Mouse (Mus musculus): ENCODE measurements around the gene Sytl1. TPM values are rescaled to one million over a fixed set of nuclear protein-coding genes. Genes with fewer than 3 reads are reported as not detected.
A peak's percentile ranks its signal among the peaks of the same experiment; 100 is the strongest.

Gene Sytl1
- polyA plus RNA-seq, 1 experiment, result 6.0 TPM

- H3K4me1 ChIP-seq, result peaks cover 64% of the 10 kb centered on the region
- TF ChIP-seq FLI1 (IDR thresholded peaks at IDR 0.05; ENCODE audit: low read length) (no peak), GATA1 (IDR thresholded peaks at IDR 0.05; ENCODE audit: borderline replicate concordance, low read length) (no peak)
- H3K4me3 ChIP-seq (replicated peaks), result peak overlapping the region; percentile 78
- no peaks in the 10 kb centered on the region for H3K27me3 ChIP-seq (replicated peaks)
- no peaks in the 10 kb centered on the region for H3K36me3 ChIP-seq (replicated peaks; ENCODE audit: low read length)
- no peaks in the 10 kb centered on the region for H3K9me3 ChIP-seq
These were observed 19.1 kb upstream of the Sytl1 start for GRCm38 (mm10) chr4:133281951-133282481.

GRCm38 (mm10) chr4:133281513-133281912 is 18.6 kb upstream of the Sytl1 start:
- Histone ChIP-seq H3K4me3 (replicated peaks) (peak overlapping the region; percentile 78), H3K27me3 (replicated peaks) (no peaks in the 10 kb centered on the region), H3K4me1 (peaks cover 67% of the 10 kb centered on the region), H3K9me3 (no peaks in the 10 kb centered on the region), H3K36me3 (replicated peaks; ENCODE audit: low read length) (no peaks in the 10 kb centered on the region)
- TF ChIP-seq FLI1 (IDR thresholded peaks at IDR 0.05; ENCODE audit: low read length), result no peak
- no peak for TF ChIP-seq GATA1 (IDR thresholded peaks at IDR 0.05; ENCODE audit: borderline replicate concordance, low read length)

GRCm38 (mm10) chr4:133278482-133278881 is 15.6 kb upstream of the Sytl1 start:
- Histone ChIP-seq H3K36me3 (replicated peaks; ENCODE audit: low read length) (peaks cover 25% of the 10 kb centered on the region), H3K4me3 (replicated peaks) (peak overlapping the region; percentile 97), H3K9me3 (no peaks in the 10 kb centered on the region), H3K4me1 (peaks cover 64% of the 10 kb centered on the region), H3K27me3 (replicated peaks) (no peaks in the 10 kb centered on the region)
- TF ChIP-seq GATA1 (IDR thresholded peaks at IDR 0.05; ENCODE audit: borderline replicate concordance, low read length), result no peak
- no peak for TF ChIP-seq FLI1 (IDR thresholded peaks at IDR 0.05; ENCODE audit: low read length)

DNA sequence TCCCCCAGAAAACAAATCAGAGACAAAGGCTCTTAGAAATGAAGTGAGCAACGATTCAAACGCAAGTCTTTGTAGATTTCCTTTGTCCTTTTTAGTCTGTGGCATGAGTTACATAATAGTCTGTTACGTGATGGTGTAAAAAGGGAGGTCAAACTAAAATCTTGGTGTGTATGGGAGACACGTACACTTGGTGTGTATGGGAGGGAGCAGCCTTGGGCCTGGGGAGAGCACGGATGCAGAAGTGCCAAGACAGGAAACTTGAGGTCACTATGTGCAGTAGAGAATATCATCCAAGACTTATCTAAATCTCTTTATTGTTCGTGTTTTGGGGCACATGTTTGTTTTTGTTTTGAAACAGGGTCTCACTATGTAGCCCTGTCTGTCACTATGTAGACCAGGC is 15.2 kb upstream of the Sytl1 start:
- H3K9me3 ChIP-seq, result no peaks in the 10 kb centered on the region
- H3K27me3 ChIP-seq (replicated peaks), result no peaks in the 10 kb centered on the region
- H3K36me3 ChIP-seq (replicated peaks; ENCODE audit: low read length), result peaks cover 27% of the 10 kb centered on the region
- peak overlapping the region; percentile 97 for H3K4me3 ChIP-seq (replicated peaks)
- TF ChIP-seq GATA1 (IDR thresholded peaks at IDR 0.05; ENCODE audit: borderline replicate concordance, low read length) (no peak), FLI1 (IDR thresholded peaks at IDR 0.05; ENCODE audit: low read length) (no peak)
- peaks cover 61% of the 10 kb centered on the region for H3K4me1 ChIP-seq

DNA sequence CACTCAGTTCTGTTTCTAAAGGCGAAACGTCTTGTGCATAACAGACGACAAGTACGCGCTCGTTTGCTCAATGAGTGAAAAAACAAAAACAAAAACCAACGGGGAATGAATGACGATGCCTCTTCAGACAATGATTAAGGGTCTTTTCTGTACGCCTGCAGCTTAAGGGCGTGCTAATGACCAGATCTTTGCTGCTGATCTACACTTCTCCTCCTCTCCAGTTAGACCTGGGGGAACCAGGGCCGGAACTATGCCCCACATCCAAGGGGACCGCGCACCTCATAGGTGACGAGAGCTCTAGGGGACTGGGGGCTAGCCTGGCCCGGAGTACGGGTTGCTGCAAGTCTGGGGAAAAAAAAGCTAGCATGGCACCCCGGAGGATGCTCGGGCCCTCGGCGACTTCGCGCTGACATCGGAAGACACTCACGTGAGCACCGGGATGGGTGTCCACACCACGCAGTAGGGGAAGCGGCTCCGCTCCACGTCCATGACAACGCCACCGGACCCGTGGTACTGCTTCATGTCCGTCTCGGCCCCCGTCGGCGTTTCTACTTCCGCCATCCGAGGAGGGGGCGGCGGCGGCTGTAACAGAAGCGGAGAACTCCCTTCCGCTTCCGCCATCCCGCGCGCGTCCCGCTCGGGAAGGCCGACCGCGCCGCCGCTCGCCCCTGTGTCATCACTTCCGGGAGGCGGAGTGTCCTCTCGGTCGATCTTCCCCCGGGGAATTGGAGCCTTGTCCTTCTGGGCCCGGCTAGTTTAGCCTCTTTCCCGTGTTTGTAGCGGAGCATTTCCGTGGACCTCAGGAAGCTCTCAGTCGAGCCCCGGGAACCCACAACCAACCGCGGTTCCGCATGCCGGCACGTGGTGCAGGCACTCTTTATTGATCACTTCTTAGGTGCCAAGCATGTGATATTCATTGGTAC is 14.5 kb upstream of the Sytl1 start, which contains the start of gene Tmem222:
TSS of gene Tmem222 (minus strand) at position 689 of the 923 bp plus-strand sequence.
- TF ChIP-seq FLI1 (IDR thresholded peaks at IDR 0.05; ENCODE audit: low read length) (peak; percentile 65; the same call in 1 of the 2 replicates), GATA1 (IDR thresholded peaks at IDR 0.05; ENCODE audit: borderline replicate concordance, low read length) (no peak)
- Histone ChIP-seq H3K9me3 (no peaks in the 10 kb centered on the region), H3K4me3 (replicated peaks) (peak within 1 kb of the TSS; percentile 97), H3K4me1 (peaks cover 54% of the 10 kb centered on the region), H3K27me3 (replicated peaks) (no peaks in the 10 kb centered on the region), H3K36me3 (replicated peaks; ENCODE audit: low read length) (peaks cover 28% of the 10 kb centered on the region)

DNA sequence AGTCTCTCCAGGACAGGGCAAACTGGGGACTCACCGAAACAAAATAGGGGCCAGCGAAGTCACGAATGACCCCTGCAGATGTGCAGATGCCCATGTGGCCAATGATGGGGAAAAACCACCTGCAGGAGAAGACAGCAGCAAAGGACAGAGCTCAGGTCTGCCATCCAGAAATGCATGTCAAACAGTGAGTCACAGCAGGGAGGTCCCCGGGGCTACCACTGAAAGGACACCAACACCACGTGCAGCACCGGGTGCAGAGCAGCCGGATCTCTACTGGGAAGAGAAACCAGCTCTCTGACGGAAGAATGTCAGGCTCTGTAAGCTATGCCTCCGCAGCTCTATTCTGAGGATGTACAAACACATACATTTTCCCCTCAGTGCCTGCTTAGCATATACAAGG is 8.0 kb upstream of the Sytl1 start:
- Histone ChIP-seq H3K9me3 (no peaks in the 10 kb centered on the region), H3K4me3 (replicated peaks) (no peak overlapping the region), H3K4me1 (peaks cover 31% of the 10 kb centered on the region), H3K36me3 (replicated peaks; ENCODE audit: low read length) (peaks cover 81% of the 10 kb centered on the region), H3K27me3 (replicated peaks) (no peaks in the 10 kb centered on the region)
- TF ChIP-seq FLI1 (IDR thresholded peaks at IDR 0.05; ENCODE audit: low read length), result no peak
- TF ChIP-seq GATA1 (IDR thresholded peaks at IDR 0.05; ENCODE audit: borderline replicate concordance, low read length), result no peak

- H3K27me3 ChIP-seq (replicated peaks), result no peaks in the 10 kb centered on the region
- H3K9me3 ChIP-seq, result no peaks in the 10 kb centered on the region
- peaks cover 80% of the 10 kb centered on the region for H3K36me3 ChIP-seq (replicated peaks; ENCODE audit: low read length)
- peaks cover 27% of the 10 kb centered on the region for H3K4me1 ChIP-seq
- TF ChIP-seq GATA1 (IDR thresholded peaks at IDR 0.05; ENCODE audit: borderline replicate concordance, low read length), result no peak
- no peak for TF ChIP-seq FLI1 (IDR thresholded peaks at IDR 0.05; ENCODE audit: low read length)
- H3K4me3 ChIP-seq (replicated peaks), result no peak overlapping the region
These were observed 6.7 kb upstream of the Sytl1 start for GRCm38 (mm10) chr4:133269596-133269995.

DNA sequence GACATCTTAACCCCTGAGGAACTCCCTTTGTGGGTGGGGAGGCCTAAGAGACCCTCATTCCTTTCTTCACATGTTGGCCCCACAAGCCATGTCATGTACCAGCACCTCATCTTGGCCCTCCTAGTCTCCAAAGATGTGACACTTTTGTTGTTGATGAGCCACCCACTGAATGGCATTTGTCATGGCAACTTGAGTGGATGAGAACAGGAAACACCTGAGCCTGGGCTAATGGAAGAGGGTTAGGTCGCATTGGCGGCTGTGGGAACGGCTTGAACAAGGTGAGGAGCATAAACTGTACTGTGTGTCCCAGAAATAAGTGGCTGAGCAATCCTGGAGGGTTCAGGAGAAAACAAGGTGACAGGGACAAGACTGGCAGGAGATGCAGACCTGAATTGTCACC is 6.0 kb upstream of the Sytl1 start:
- H3K27me3 ChIP-seq (replicated peaks), result no peaks in the 10 kb centered on the region
- no peak overlapping the region for H3K4me3 ChIP-seq (replicated peaks)
- peaks cover 29% of the 10 kb centered on the region for H3K4me1 ChIP-seq
- TF ChIP-seq GATA1 (IDR thresholded peaks at IDR 0.05; ENCODE audit: borderline replicate concordance, low read length), result no peak
- TF ChIP-seq FLI1 (IDR thresholded peaks at IDR 0.05; ENCODE audit: low read length), result no peak
- peaks cover 75% of the 10 kb centered on the region for H3K36me3 ChIP-seq (replicated peaks; ENCODE audit: low read length)
- H3K9me3 ChIP-seq, result no peaks in the 10 kb centered on the region

DNA sequence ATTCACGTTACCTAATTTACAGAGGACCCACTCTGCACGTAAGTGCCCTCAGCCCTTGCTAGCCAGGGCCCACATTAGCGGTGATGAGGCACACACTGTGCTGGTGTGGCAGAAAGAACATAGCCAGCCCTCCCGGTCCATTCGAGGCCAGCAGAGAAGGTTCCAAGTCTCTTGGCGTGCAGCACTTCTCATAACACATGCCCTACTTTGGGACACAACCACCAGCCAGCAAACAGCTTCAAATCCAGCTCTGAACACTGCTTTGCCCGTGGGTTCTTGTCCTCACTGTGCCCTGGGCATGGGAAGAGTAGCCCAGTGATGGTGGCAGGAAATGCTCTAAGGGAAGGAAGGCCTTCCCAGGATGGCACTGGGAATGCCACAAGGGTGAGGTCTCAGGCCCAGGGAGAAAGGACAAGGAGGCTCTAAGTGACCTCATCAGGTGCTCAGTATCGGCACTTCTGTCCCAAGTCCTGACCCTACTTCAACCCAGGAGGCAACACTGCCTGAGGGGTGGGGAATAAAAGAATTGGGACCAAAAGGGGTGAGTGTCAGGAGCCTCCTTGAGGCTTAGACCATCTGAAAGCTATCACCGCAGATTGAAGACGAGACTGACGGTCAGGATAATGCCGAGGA is 3.5 kb upstream of the Sytl1 start:
- no peak for TF ChIP-seq FLI1 (IDR thresholded peaks at IDR 0.05; ENCODE audit: low read length)
- Histone ChIP-seq H3K4me1 (peaks cover 54% of the 10 kb centered on the region), H3K27me3 (replicated peaks) (peaks cover 2% of the 10 kb centered on the region), H3K36me3 (replicated peaks; ENCODE audit: low read length) (peaks cover 72% of the 10 kb centered on the region), H3K4me3 (replicated peaks) (no peak overlapping the region), H3K9me3 (no peaks in the 10 kb centered on the region)

- no peaks in the 10 kb centered on the region for H3K9me3 ChIP-seq
- H3K36me3 ChIP-seq (replicated peaks; ENCODE audit: low read length), result peaks cover 69% of the 10 kb centered on the region
- peaks cover 8% of the 10 kb centered on the region for H3K27me3 ChIP-seq (replicated peaks)
- H3K4me1 ChIP-seq, result peaks cover 60% of the 10 kb centered on the region
- TF ChIP-seq FLI1 (IDR thresholded peaks at IDR 0.05; ENCODE audit: low read length) (no peak), GATA1 (IDR thresholded peaks at IDR 0.05; ENCODE audit: borderline replicate concordance, low read length) (no peak)
- no peak overlapping the region for H3K4me3 ChIP-seq (replicated peaks)
These were observed 2.8 kb upstream of the Sytl1 start for GRCm38 (mm10) chr4:133265759-133266158.
